Mouse (Mus musculus) naive thymus-derived CD4-positive, alpha-beta T cell, adult 2 months (primary cell): Measurements from ENCODE around the gene Pnldc1.
"Not testable (repeated sequence)": the region's sequence is repeated elsewhere in the genome, so short reads cannot be mapped to it uniquely, and the experiment has no call there.

Source experiments
- DNase-seq: peaks from one replicate; pipeline ENCODE4 v3.0.0-alpha.2; 2011; ENCODE audit warnings: low read depth

Pnldc1 gene

GRCm38 (mm10) chr17:12906436-12906835, 3.6 kb downstream of the Pnldc1 start:
- no peak for DNase-seq

- DNase-seq: no peak
Measured at GRCm38 (mm10) chr17:12905810-12906209, 4.2 kb downstream of the Pnldc1 start.

GRCm38 (mm10) chr17:12904349-12904748, 5.7 kb downstream of the Pnldc1 start:
- no peak for DNase-seq

GRCm38 (mm10) chr17:12903372-12904333, 6.4 kb downstream of the Pnldc1 start:
- no peak for DNase-seq

DNA sequence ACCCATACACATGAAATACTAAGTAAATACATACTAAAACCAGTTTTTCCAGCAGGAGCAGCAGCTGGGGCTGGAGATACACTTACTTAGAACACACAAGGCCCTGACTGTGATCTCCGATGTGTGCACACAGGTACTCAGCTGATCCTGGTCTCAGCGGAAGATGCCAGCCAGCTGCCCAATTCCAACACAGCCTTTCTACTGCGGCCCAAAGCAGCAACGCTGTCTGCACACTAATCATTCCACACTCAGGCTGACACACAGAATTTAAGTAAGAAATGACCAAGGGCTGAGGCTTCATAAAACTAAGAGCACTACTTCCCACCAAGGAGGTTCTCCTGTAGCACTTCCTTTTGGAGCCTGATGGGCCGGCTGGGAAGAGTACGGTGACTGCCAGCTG, 7.7 kb downstream of the Pnldc1 start:
- DNase-seq: no peak

DNA sequence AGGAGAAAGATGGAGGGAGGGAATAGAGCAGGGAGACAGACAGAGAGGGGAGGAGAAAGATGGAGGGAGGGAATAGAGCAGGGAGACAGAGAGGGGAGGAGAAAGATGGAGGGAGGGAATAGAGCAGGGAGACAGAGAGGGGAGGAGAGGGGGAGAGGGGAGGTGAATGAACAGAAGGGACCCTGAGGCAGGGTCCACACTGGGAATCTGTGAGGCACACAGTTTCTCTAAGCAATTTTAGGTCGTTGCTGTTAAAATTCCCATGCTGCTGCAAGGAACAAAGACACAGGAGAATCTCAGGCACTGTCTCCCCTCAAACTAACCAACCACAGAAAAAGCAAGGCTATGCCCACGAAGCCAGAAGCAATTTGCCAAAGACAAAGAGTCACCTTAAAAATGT, 11.4 kb downstream of the Pnldc1 start:
- DNase-seq: not testable (repeated sequence)

GRCm38 (mm10) chr17:12897674-12898073, 12.4 kb downstream of the Pnldc1 start:
- DNase-seq: no peak

DNA sequence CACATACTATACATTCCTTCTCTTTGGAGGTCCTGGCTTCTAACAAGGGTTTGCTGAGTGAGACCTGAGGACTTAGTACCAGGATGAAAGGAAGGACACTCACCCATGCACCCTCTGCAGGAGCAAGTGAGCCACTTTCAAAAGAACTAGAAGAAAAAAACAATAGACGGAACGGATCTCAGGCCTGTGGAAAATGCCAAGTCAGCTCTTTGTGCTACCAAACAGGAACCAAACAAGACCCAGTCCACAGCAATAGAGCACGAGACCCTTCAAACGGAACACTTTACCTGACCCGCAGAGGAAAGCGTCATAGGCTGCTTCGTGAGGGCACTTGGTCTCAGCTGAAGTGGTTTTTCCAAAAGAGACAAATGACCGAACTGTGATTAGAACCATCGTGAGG, 18.0 kb downstream of the Pnldc1 start:
- DNase-seq: no peak

- no peak for DNase-seq
Measured at GRCm38 (mm10) chr17:12891054-12891453, 19.0 kb downstream of the Pnldc1 start.

GRCm38 (mm10) chr17:12887021-12887775, 22.8 kb downstream of the Pnldc1 start:
- no peak for DNase-seq

GRCm38 (mm10) chr17:12886620-12887019, 23.4 kb downstream of the Pnldc1 start:
- DNase-seq: peak; percentile 59

DNA sequence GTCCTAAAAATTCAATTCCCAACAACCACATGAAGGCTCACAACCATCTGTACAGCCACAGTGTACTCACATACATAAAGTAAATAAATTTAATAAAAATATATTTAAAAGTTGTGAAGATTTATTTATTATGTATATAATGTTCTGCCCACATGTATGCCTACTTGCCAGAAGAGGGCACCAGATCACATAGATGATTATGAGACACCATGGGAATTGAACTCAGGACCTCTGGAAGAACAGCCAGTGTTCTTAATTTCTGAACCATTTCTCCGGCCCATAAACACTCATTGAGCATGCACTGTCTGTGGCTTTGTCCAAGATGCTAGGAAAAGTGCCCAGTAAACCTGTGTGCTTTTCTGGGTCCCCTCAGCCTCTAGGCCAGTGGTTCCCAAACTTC, 28.8 kb downstream of the Pnldc1 start:
- no peak for DNase-seq

GRCm38 (mm10) chr17:12880178-12880577, 29.9 kb downstream of the Pnldc1 start:
- peak; percentile 90 for DNase-seq

DNA sequence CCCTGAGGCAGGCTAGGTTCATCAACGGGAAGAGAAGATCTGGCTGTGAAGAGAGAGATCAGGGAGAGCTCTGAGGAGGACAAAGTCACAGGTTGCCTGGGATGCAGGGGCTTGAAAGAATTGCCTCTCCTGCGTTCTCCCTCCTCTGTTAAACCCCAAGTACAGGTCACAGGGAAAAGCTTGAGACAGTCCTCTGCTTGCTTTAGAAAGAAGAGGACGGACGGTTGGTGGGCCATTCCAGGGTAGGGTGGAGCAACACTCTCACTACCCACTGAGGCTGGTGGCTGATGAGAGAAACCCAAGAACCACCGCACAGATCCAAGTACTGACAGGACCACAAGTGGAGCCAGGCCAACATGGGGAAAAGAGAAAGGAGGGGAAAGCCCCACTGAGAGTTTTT, 34.3 kb downstream of the Pnldc1 start, which contains the start of gene Mrgprh:
Gene Mrgprh (plus strand): TSS at position 301 of the 400 bp plus-strand sequence.
- no peak for DNase-seq

DNA sequence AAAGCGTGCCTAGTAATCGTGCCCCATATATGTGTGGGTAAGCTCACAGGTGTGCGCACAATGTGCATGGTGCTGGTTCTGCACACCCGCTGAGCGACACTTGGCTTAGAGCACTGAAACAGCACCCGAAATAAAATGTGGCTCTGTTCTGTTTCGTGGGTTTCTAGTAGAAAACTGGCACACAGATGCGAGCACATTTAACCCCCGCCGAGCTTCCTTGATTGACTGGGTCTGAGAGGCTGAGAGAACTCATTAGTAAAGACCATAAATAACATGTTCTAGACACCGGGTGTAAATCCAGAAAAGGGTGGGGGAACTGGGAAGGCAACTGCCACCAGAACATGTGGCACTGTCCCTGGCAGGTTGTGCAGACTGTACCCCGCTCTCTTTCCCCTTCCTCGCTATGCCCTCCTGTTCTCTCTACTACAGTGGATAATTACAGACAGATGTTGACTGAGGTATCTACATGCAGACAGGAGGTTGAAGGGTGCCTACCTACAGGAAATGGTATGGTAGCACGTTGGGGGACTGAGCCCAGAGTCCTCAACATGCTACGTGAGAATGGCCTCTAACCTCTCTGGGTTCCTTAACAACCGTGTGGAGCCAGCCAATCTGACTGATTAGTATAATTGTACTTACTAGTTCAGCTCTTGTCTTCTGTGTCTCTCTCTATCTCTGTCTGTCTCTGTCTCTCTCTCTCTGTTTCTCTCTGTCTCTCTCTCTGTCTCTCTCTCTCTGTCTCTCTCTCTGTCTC, 37.6 kb downstream of the Pnldc1 start:
- no peak for DNase-seq

DNA sequence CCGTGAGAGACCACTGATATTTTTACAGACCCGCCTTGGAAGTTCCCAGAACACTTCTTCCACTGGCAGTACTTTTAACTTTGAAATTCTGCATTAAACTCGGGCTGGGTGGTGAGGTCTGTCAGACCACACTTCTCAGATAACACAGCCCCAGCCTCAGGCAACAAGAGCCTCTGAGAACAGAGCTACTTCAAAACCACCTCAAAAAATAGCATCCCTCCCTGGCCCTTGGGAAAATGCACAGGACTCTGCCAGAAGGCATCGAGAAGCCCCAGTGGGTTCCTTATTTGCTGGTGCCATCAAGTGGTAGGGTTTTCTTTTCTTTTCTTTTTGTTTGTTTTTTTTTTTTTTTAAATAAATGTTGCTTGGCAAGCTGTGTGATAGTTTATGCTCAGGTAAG, 41.4 kb downstream of the Pnldc1 start:
- DNase-seq: no peak

GRCm38 (mm10) chr17:12868043-12868442, 42.0 kb downstream of the Pnldc1 start, which contains the start of gene Mas1:
TSS of gene Mas1 (minus strand) at chr17:12868143.
- no peak for DNase-seq

- no peak for DNase-seq
Measured at GRCm38 (mm10) chr17:12866853-12867252, 43.2 kb downstream of the Pnldc1 start.

GRCm38 (mm10) chr17:12865407-12865806, 44.6 kb downstream of the Pnldc1 start:
- DNase-seq: no peak

DNA sequence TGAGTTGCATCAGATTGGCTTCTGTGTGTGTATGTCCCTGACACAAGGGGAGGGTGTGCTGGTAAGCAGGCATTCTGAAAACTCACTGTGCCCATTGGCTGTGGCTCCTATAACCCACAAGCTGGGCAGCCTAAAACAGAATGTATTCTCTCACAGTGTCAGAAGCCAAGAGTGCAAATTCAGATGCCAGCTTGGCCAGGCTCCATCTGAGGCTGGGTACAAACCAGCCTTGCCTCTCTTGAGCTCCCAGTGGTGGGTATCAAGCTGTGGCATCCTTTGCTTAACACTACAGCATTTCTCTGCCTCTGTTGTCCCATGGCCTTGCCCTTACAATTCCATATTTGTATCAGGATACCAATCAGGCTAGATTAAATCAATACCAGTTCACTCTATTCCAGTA, 45.9 kb downstream of the Pnldc1 start:
- DNase-seq: no peak

DNA sequence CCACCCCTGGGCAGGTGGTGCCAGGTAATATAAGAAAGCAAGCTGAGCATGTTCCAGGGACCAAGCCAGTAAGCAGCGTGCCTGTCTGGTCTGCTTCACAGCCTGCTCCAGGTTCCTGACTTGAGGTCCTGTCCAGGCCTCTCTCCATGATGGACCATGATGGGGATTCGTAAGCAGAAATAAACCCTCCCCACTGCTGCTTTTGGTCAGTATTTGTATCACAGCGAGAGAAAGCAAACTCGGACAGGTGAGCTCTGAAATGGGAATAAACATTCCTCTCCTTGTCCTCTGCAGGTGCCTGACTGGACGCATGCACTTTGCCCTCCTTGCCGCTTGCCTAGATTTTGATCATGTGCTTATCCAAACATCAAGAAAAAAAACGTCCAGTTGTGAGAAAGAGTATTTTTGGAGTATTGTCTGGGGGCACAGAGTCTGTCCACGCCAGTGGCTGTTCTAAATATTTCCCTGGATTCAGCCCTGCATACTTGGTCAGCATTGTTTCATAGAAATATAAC, 51.0 kb downstream of the Pnldc1 start:
- no peak for DNase-seq

DNA sequence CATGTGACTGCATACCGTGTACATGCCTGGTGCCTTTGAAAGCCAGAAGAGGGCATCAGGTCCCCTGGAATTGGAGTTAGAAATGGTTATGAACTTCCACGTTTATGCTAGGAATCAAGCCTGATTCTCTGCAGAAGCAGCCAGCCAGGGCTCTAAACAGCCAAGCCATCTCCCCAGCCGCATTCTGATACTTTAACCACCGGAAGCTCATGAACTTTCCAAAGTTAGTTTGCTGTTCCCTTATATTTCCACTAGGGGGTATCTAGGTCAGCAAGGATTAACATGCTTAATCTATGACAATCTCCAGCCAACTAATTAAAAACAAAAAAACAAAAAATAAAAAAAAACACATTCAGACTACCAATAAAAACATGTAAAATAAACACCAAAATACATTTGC, 52.0 kb downstream of the Pnldc1 start:
- DNase-seq: peak; percentile 66
